Mouse (Mus musculus) macrophage (primary cell): ENCODE results near the gene Mindy2. TPM values are rescaled to one million over a fixed set of nuclear protein-coding genes. Genes with fewer than 3 reads are reported as not detected.
A peak's percentile ranks its signal among the peaks of the same experiment; 100 is the strongest.

Experiments
- H3K27ac ChIP-seq: fragments of 350-480 bp; formaldehyde crosslinking; 2 replicates; pipeline ENCODE4 v1.9.0; 2021
- H3K36me3 ChIP-seq: fragments of 350-480 bp; formaldehyde crosslinking; 2 replicates; pipeline ENCODE4 v1.9.0; 2021; ENCODE audit errors: inconsistent target
- H3K4me3 ChIP-seq: fragments of 350-480 bp; formaldehyde crosslinking; 2 replicates; pipeline ENCODE4 v1.9.0; 2021; ENCODE audit errors: inconsistent target
- H3K79me2 ChIP-seq: fragments of 350-480 bp; formaldehyde crosslinking; 2 replicates; pipeline ENCODE4 v1.9.0; 2021; ENCODE audit errors: inconsistent target
- WGBS: methylation state at CpG from one replicate; pipeline ENCODE4 v1.1.7; 2026; ENCODE audit warnings: inconsistent platforms; ENCODE audit not compliant: missing documents; 5-methylcytosine and 5-hydroxymethylcytosine counted together
- polyA plus RNA-seq: library from polyadenylated mRNA; stranded (reverse); fragments of 250-400 nt; gene quantifications from 3 replicates; pipeline ENCODE4 v1.2.4, GENCODE M21; 2018; ENCODE audit warnings: inconsistent platforms

The Mindy2 gene
- polyA plus RNA-seq, 1 experiment from 2014 or later = 25.6 TPM

DNA sequence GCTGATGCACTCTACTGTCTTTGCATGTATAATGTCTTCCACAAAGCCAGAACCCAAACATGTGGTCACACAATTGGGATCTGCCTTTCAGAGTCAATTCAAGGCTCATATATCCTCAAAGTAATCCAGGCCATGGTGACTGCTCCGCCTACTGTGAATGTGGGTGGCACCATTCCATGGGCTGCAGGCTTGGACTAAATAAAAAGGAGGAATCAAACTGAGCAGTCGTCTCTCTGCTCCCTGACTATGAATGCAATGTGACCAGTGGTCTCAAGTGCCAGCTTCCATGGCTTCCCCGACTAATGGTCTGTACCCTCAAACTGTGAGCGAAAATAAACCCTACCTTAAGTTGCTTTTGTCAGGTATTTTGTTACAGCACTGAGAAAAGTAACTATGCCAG is 2.5 kb downstream of the Mindy2 start:
- 93% methylated on average over 4 of the region's 4 CpGs for WGBS
- H3K27ac ChIP-seq = peak overlapping the region; percentile 94
- H3K36me3 ChIP-seq = no peaks in the 10 kb centered on the region
- H3K4me3 ChIP-seq = peak overlapping the region; percentile 82
- H3K79me2 ChIP-seq = peaks cover 69% of the 10 kb centered on the region

DNA sequence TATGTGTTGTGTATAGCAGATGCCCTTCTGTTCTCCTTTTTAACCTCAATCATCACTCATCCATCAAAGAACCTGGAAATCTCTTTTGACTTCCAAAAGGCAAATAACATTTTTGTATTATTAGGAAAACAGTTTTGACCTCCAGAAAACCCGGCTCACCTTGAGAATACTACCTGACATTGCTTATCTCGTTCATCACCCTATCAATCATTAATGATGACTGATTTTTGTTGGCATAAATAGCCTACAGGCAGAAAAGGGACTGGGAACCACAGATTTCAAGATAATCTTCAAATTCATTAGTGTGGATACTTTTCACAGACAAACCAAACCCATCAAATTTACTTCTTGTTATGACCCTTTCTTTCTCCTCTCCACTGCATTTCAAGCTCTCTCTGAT is 3.1 kb downstream of the Mindy2 start:
- Histone ChIP-seq H3K36me3 (no peaks in the 10 kb centered on the region), H3K27ac (no peak overlapping the region), H3K4me3 (peak overlapping the region; percentile 82), H3K79me2 (peaks cover 75% of the 10 kb centered on the region)
- 81% methylated on average over 2 of the region's 2 CpGs for WGBS

DNA sequence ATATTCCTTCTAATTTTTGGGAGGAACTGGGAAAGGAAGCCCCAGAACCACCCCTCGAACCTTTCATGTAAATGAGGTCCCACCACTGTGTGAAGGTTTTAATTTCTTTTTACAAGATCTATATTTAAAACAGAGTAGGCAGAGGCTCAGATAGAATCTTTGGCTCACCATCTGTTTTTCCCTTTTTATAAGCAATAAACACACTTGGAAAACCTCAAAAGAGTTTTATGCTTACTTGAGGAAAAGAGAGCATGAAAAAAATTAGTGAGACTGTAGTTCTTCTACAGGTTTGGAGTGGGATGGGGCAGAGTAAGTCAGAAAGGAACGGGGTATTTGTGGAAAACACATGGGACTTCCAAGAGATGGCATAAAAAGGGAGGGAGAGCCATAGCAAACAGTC is 4.8 kb downstream of the Mindy2 start:
- H3K79me2 ChIP-seq = peaks cover 92% of the 10 kb centered on the region
- no peaks in the 10 kb centered on the region for H3K36me3 ChIP-seq
- 75% methylated on average over 2 of the region's 2 CpGs for WGBS
- no peak overlapping the region for H3K27ac ChIP-seq
- H3K4me3 ChIP-seq = no peak overlapping the region

DNA sequence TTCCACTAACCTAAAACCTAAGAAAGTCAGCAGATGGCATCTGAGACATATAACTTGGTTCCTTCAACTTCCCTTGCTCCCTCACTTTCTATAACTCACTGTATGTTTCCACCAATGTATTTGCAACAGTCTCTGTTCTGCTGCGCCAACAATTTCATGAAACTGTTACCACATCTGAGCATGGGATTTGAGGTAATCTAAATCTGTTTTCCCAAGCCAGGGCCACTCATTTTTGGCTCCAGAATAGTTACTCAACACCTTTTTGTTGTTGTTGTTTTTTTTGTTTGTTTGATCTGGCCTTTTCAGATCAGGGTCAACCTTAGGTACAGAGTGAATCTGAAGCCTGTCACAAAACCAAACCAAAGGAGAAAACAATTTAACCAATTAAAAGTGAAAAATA is 6.0 kb downstream of the Mindy2 start:
- WGBS = 75% methylated on average over 1 of the region's 1 CpGs
- H3K27ac ChIP-seq = peak overlapping the region; percentile 60
- no peaks in the 10 kb centered on the region for H3K36me3 ChIP-seq
- H3K79me2 ChIP-seq = peaks cover 99% of the 10 kb centered on the region
- H3K4me3 ChIP-seq = no peak overlapping the region

DNA sequence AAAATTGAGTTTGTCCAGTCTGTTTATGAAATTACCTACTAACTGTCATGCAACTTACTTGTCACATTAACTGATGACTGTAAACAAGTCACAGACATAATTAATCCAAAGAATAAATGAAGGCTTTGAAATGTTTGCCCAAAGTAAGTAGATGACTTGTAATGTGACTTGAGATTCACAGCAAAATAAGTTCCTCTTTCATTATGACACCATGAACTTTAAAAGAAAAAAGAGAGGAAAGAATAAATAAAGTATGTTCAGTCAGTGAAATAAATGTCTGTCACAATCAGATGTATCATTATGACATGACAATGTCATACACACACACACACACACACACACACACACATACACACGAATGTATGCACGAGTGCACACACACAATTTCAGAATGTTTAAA is 6.7 kb downstream of the Mindy2 start:
- Histone ChIP-seq H3K27ac (peak overlapping the region; percentile 60), H3K36me3 (no peaks in the 10 kb centered on the region), H3K79me2 (peaks cover 99% of the 10 kb centered on the region), H3K4me3 (no peak overlapping the region)
- WGBS = 36% methylated on average over 2 of the region's 2 CpGs

DNA sequence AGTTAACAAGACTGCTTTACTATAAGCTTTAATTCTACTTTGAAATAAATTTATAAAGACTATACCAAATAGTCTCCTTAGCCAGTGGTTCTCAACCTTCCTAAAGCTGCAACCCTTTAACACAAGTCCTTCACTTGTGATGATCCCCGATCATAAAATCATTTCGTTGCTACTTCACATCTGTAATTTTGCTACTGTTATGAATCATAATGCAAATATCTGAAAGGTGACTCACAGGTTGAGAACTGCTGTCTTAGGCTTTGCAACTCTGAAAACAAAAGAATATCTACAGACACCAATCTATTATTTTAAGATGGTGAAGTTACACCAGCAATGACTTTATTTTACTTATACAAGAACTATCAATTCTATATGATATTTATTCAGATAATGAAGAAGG is 20.2 kb downstream of the Mindy2 start:
- Histone ChIP-seq H3K4me3 (no peak overlapping the region), H3K79me2 (peaks cover 82% of the 10 kb centered on the region), H3K27ac (no peak overlapping the region), H3K36me3 (peaks cover 8% of the 10 kb centered on the region; the same call in 1 of the 2 replicates)
- WGBS = 90% methylated on average over 2 of the region's 2 CpGs

DNA sequence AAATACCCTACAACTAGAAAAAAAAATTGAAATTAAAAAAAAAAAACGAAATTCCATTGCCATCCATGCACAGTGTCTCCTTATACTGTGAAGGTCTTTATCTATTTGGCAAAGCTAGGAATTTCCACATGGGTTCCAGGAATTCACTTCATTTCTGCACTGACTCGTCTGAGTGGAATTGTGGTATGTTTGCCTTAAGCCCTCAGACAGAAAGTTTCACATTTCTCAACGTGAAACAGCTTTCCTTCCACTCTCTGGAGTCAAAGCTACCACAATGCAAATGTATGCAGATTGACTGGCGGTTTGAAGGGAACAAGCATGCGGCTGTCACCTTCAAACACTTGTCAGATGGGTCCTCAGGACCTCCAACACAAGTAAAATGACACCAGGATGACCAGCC is 25.3 kb downstream of the Mindy2 start:
- 69% methylated on average over 5 of the region's 5 CpGs for WGBS
- Histone ChIP-seq H3K27ac (no peak overlapping the region), H3K4me3 (no peak overlapping the region), H3K79me2 (peaks cover 52% of the 10 kb centered on the region), H3K36me3 (peaks cover 43% of the 10 kb centered on the region)

DNA sequence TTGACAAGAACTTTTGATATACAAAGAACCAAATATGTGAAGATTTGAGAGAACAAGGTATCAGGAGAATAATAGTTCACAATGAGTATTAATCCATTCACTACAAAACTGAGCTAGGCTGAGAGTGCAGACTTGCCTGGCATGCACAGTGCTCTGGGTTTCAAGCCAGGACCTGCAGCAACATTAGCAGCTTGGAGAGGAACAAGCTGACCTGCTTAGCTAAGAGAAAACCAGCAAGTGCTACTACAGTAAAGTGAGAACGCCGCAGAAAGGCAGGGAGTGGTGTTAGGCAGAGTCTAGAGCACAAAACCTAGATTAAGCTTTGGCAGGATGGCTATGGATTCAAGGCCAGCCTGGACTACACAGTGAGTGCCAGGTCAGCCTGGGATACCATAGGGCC is 27.3 kb downstream of the Mindy2 start:
- H3K36me3 ChIP-seq = peaks cover 49% of the 10 kb centered on the region
- 100% methylated on average over 2 of the region's 2 CpGs for WGBS
- H3K4me3 ChIP-seq = no peak overlapping the region
- H3K27ac ChIP-seq = no peak overlapping the region
- peaks cover 36% of the 10 kb centered on the region for H3K79me2 ChIP-seq

DNA sequence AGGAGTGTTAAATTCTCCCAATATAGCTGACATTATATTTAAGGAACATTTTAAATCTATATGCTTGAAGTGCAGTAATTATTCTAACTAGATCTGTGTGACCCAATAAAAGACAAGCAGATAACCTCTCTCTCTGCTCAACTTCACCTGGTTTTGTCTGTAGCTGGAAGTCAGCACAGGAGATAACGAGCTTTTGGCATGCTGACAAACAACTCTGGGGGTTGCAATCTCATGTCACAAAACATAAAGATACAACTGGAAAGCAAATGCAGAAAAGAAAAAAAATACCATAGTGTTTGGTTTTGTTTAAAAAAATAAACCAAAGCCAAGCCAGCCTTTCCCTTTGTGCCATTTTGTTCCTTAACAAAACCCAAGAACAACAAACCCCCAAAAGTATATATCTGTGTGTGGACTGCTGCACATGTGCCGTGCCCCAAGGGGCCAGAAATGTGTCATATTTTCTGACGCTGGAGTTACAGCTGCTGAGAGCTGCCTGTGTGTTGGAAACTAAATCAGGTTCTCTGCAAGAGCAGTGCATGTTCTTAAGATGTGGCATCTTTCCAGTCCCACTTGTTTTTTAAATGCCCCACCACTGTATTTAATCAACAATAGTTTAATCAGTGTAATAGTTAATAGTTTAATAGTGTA is 45.8 kb downstream of the Mindy2 start:
- Histone ChIP-seq H3K36me3 (peaks cover 96% of the 10 kb centered on the region), H3K4me3 (no peak overlapping the region), H3K79me2 (no peaks in the 10 kb centered on the region; the same call in 1 of the 2 replicates), H3K27ac (no peak overlapping the region)
- 92% methylated on average over 3 of the region's 3 CpGs for whole genome bisulfite sequencing

DNA sequence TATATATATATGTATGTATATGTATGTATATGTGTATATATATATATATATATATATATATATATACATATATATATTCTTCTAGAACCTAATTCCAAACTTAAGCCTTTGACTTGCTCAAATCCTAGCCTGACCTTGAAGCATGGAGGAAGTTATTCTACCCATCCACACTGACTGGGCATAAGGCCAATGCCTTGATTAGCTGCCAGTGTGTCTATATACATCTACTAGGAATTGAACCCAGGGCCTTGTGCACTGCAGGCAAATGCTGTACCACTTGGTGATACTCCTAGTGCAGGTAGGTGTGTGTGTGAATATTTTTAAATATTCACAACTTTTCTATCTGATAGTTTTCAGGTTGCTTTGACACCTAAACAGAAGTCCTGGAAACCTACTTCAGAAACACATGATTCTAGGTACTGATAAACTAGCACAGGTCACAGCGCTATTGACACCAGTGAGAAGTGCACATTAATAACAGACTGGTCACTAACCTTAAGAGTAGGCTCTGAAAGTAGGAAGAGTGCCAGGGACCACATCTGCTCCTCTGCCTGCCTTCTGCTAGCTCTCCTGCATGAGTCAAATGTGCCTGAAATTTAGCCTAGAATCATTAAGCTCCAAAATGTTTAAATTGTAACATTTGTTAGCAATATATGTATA is 54.7 kb downstream of the Mindy2 start:
- WGBS = 94% methylated on average over 1 of the region's 1 CpGs
- Histone ChIP-seq H3K79me2 (no peaks in the 10 kb centered on the region), H3K36me3 (peaks cover 63% of the 10 kb centered on the region), H3K4me3 (no peak overlapping the region), H3K27ac (no peak overlapping the region)

DNA sequence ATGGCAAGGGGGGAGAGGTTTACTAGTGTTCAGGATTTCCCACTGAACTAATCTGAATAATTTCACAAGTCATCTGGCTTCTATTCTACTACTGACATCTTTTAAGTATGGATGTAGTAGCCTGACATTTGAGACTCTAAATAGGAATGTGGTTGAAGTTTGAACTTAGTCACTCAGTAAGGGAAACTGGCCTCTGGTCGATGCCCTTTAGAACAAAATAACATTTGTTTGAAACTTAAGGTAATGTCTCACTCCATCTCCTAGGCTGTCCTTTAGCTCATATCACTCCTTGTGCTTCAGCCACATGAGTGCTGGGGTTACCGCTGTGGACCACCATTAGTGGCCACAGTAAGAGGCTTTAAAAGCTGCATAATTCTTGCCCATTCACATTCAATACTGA is 58.7 kb downstream of the Mindy2 start:
- Histone ChIP-seq H3K27ac (no peak overlapping the region), H3K36me3 (peaks cover 32% of the 10 kb centered on the region), H3K79me2 (no peaks in the 10 kb centered on the region), H3K4me3 (no peak overlapping the region)
- whole genome bisulfite sequencing = 96% methylated on average over 2 of the region's 2 CpGs

DNA sequence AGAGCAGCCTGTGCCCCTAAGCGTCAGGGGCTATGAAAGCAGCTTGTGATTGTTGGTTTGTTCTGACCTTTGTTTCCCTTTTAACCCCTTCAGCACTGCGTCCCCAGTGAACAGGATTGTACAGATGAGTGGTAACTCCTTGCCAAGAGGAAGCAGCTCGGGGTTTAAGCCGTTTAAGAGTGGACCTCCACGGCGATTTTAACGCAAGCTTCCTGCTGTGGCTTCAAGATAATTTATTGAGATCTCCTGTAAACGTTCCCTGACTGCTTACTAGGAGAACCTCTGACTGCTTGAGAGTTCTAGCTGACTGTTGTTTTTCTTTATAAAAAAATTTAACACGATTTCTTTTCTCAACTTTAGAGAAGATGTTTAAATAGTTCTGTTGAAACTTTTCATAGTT is 65.5 kb downstream of the Mindy2 start:
- peaks cover 52% of the 10 kb centered on the region for H3K36me3 ChIP-seq
- 23% methylated on average over 9 of the region's 9 CpGs for WGBS
- no peaks in the 10 kb centered on the region for H3K79me2 ChIP-seq
- H3K27ac ChIP-seq = no peak overlapping the region
- H3K4me3 ChIP-seq = no peak overlapping the region

DNA sequence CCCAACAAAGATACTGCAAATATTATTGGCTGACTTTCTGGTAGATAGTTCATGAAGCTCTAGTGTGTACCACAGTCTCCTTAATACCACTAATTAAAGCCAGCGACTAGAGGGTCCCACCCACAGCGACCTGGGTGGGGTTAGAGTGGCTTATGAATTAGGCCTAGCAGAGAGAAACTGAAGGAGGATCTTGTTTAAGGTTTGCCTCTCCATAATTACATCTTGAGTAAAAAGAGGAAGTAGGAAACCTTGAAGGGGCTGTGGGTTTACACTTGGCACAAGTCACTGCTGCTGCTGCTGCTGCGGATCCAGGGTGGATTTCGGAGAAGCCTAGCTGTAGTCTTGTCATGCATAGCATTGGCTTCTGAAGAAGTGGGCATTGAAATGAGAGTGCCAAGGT is 66.2 kb downstream of the Mindy2 start:
- H3K27ac ChIP-seq = no peak overlapping the region
- WGBS = 6% methylated on average over 4 of the region's 4 CpGs

DNA sequence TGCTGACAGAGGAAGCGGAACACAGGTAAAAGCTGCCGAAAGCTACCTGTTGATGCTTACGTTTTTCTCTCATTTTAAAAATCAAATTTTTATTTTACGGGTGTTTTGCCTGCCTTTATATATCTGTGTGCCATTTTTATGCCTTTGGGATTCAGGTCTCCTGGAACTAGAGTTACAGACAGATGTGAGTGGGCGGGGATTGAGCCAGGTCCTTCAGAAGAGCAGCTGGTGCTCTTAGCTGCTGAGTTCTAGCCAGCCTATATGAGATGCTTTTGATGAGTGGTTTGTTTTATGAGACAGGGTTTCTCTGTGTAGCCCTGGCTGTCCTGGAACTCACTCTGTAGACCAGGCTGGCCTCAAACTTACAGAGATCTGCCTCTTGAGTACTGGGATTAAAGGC is 69.8 kb downstream of the Mindy2 start:
- 94% methylated on average over 5 of the region's 5 CpGs for WGBS

More for the DNA sequence above, 66.2 kb downstream of the Mindy2 start:
- H3K36me3 ChIP-seq = peaks cover 58% of the 10 kb centered on the region
- H3K79me2 ChIP-seq = no peaks in the 10 kb centered on the region
- no peak overlapping the region for H3K4me3 ChIP-seq

DNA sequence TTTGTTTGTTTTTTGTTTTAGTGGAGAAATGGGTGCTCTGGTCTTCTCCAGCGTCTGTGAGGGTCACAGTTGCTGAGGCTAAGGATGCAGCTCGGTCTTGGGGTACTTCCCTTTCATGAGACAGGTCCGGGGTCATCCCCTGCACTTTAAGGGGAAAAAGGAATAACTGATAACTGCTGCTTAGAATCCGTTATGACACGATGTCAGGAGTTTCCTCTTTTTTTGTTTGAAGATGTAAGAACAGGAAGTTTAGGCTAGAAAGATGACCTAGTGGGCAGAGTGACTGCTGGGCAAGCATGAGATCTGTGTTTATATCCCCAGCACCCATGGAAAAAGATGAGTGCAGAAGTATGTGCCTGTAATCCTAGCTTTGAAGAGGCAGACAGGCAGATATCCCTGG is 71.8 kb downstream of the Mindy2 start:
- H3K79me2 ChIP-seq = no peaks in the 10 kb centered on the region
- peaks cover 54% of the 10 kb centered on the region for H3K36me3 ChIP-seq
- H3K4me3 ChIP-seq = no peak overlapping the region
- peak overlapping the region; percentile 51 for H3K27ac ChIP-seq
- WGBS = 3% methylated on average over 5 of the region's 5 CpGs

More for the DNA sequence above, 69.8 kb downstream of the Mindy2 start:
- Histone ChIP-seq H3K36me3 (peaks cover 46% of the 10 kb centered on the region), H3K79me2 (no peaks in the 10 kb centered on the region), H3K27ac (no peak overlapping the region), H3K4me3 (no peak overlapping the region)
